In genomic region chr17:28247613-28248012, GRCm38 (mm10) we compare ENCODE assay signal across 8 mouse cellular contexts. TPM values are rescaled to one million over a fixed set of nuclear protein-coding genes. Genes with fewer than 3 reads are reported as not detected.
DNase-seq lines count a peak whose midpoint lies in the region; ATAC-seq lines count a peak whose summit lies in the region.

No protein-coding gene starts in this region.

- 56% methylated on average over 6 of the region's 6 CpGs for WGBS in forebrain, embryonic 10.5 days
- 80% methylated on average over 6 of the region's 6 CpGs for WGBS in forebrain, embryonic 13.5 days
- WGBS in embryonic facial prominence, embryonic 10.5 days, result 35% methylated on average over 6 of the region's 6 CpGs

- peaks cover 31% of the 10 kb centered on the region for H3K4me1 ChIP-seq in forebrain, embryonic 10.5 days
- peaks cover 18% of the 10 kb centered on the region for H3K4me1 ChIP-seq in forebrain, embryonic 13.5 days
- H3K4me1 ChIP-seq in embryonic facial prominence, embryonic 10.5 days, result peaks cover 41% of the 10 kb centered on the region

- H3K9me3 ChIP-seq in forebrain, embryonic 10.5 days, result no peaks in the 10 kb centered on the region
- no peaks in the 10 kb centered on the region for H3K9me3 ChIP-seq in forebrain, embryonic 13.5 days (replicated peaks)
- no peaks in the 10 kb centered on the region for H3K9me3 ChIP-seq in embryonic facial prominence, embryonic 10.5 days

- no peak for DNase-seq in forebrain, embryonic 10.5 days (ENCODE audit: extremely low spot score, low spot score)
- peak; percentile 67 for DNase-seq in embryonic facial prominence, embryonic 10.5 days (ENCODE audit: low spot score)
- DNase-seq in heart, postnatal 25 days (ENCODE audit: low spot score), result peak; percentile 44
- peak; percentile 46 for DNase-seq in lung, postnatal 10 days
- no peak for DNase-seq in ovary, postnatal 10 days (ENCODE audit: low spot score)
- DNase-seq in urinary bladder, postnatal 10 days (ENCODE audit: low spot score), result no peak
- DNase-seq in cerebellum, adult 11 months, result no peak

- intact Hi-C loops in heart, postnatal 25 days (cut with DNase I), result no loop called here

- no peak overlapping the region for H3K9ac ChIP-seq in forebrain, embryonic 13.5 days

- H3K4me3 ChIP-seq in forebrain, embryonic 10.5 days, result no peak overlapping the region
- no peak overlapping the region for H3K4me3 ChIP-seq in forebrain, embryonic 13.5 days
- no peak overlapping the region for H3K4me3 ChIP-seq in embryonic facial prominence, embryonic 10.5 days

- H3K27ac ChIP-seq in forebrain, embryonic 10.5 days, result peak overlapping the region; percentile 74
- no peak overlapping the region for H3K27ac ChIP-seq in forebrain, embryonic 13.5 days
- peak overlapping the region; percentile 75 for H3K27ac ChIP-seq in embryonic facial prominence, embryonic 10.5 days (replicated peaks)

- H3K27me3 ChIP-seq in forebrain, embryonic 10.5 days (ENCODE audit: poor library complexity, severe bottlenecking), result no peaks in the 10 kb centered on the region
- H3K27me3 ChIP-seq in forebrain, embryonic 13.5 days, result no peaks in the 10 kb centered on the region
- H3K27me3 ChIP-seq in embryonic facial prominence, embryonic 10.5 days (replicated peaks; ENCODE audit: low read depth, poor library complexity, severe bottlenecking), result no peaks in the 10 kb centered on the region

- H3K4me2 ChIP-seq in forebrain, embryonic 13.5 days, result no peak overlapping the region

- H3K36me3 ChIP-seq in forebrain, embryonic 10.5 days (replicated peaks), result peaks cover 14% of the 10 kb centered on the region; the same call in 1 of the 2 replicates
- H3K36me3 ChIP-seq in forebrain, embryonic 13.5 days (ENCODE audit: poor library complexity, severe bottlenecking), result no peaks in the 10 kb centered on the region
- peaks cover 26% of the 10 kb centered on the region for H3K36me3 ChIP-seq in embryonic facial prominence, embryonic 10.5 days (replicated peaks)

- no peak for ATAC-seq in forebrain, embryonic 13.5 days

RNA-seq across cellular contexts. Expression of gene Ppard, which starts 15.1 kb away (rescaled TPM):
- 1.3 and 1.4 TPM in 2 replicates for polyA plus RNA-seq in forebrain, embryonic 10.5 days (2016; fragmentation: Nextera tagmentation; extraction: Ambion mirVana)
- 1.4 and 1.8 TPM in 2 replicates for polyA plus RNA-seq in forebrain, embryonic 13.5 days (2015; fragmentation: Nextera tagmentation; extraction: Ambion mirVana)
- polyA plus RNA-seq in embryonic facial prominence, embryonic 10.5 days (2016; fragmentation: Nextera tagmentation; extraction: Ambion mirVana), result 1.4 and 1.9 TPM in 2 replicates
- 10 to 100 TPM; 40.4 to 40.6 TPM for total RNA-seq in heart, postnatal 25 days (2021)

RNA-seq across cellular contexts. Expression of gene Def6, which starts 40.0 kb away (rescaled TPM):
- polyA plus RNA-seq in forebrain, embryonic 10.5 days (2016; fragmentation: Nextera tagmentation; extraction: Ambion mirVana), result 2.4 and 4.1 TPM in 2 replicates
- 3.3 and 3.6 TPM in 2 replicates for polyA plus RNA-seq in forebrain, embryonic 13.5 days (2015; fragmentation: Nextera tagmentation; extraction: Ambion mirVana)
- polyA plus RNA-seq in embryonic facial prominence, embryonic 10.5 days (2016; fragmentation: Nextera tagmentation; extraction: Ambion mirVana), result 3.4 and 3.7 TPM in 2 replicates
- total RNA-seq in heart, postnatal 25 days (2021), result 1 to 10 TPM; 2.4 to 2.8 TPM

Comparison
In these comparisons a context has a peak if more than half of its experiments do, and no peak if none do; other contexts are left out.
1. DNase-seq: peak in embryonic facial prominence, embryonic 10.5 days (single experiment), heart, postnatal 25 days (single experiment) and lung, postnatal 10 days (single experiment); none in forebrain, embryonic 10.5 days (single experiment), ovary, postnatal 10 days (single experiment), urinary bladder, postnatal 10 days (single experiment) and cerebellum, adult 11 months (single experiment).